Mouse (Mus musculus) fat pad, adult 2 months (tissue): ENCODE measurements around the gene Luzp2.

ENCODE experiments used
- DNase-seq: peaks from one replicate; pipeline ENCODE4 v3.0.0-alpha.2; 2011; ENCODE audit warnings: low read depth, low spot score; ENCODE audit errors: extremely low read depth

Gene Luzp2

GRCm38 (mm10) chr7:54835372-54835851 is at the start of gene Luzp2:
Luzp2 (plus strand) TSS chr7:54835498.
- DNase-seq = no peak

GRCm38 (mm10) chr7:54787456-54787855 is 47.8 kb upstream of the Luzp2 start:
- no peak for DNase-seq

- no peak for DNase-seq
These were observed 16.7 kb upstream of the Luzp2 start for GRCm38 (mm10) chr7:54818606-54819005.

GRCm38 (mm10) chr7:54828751-54829150 is 6.5 kb upstream of the Luzp2 start:
- DNase-seq = no peak

- no peak for DNase-seq
These were observed 634 bp downstream of the Luzp2 start for GRCm38 (mm10) chr7:54835911-54836352.

- DNase-seq = no peak
These were observed 1.1 kb downstream of the Luzp2 start for GRCm38 (mm10) chr7:54836437-54836836.

- no peak for DNase-seq
These were observed 7.6 kb downstream of the Luzp2 start for GRCm38 (mm10) chr7:54842807-54843335.

GRCm38 (mm10) chr7:54845875-54846691 is 10.8 kb downstream of the Luzp2 start:
- DNase-seq = no peak

- no peak for DNase-seq
These were observed 11.4 kb downstream of the Luzp2 start for GRCm38 (mm10) chr7:54846692-54847020.

GRCm38 (mm10) chr7:54852860-54853259 is 17.6 kb downstream of the Luzp2 start:
- DNase-seq = no peak

GRCm38 (mm10) chr7:54861230-54861856 is 26.0 kb downstream of the Luzp2 start:
- no peak for DNase-seq

- no peak for DNase-seq
These were observed 43.8 kb downstream of the Luzp2 start for GRCm38 (mm10) chr7:54878928-54879644.

- no peak for DNase-seq
These were observed 58.7 kb downstream of the Luzp2 start for GRCm38 (mm10) chr7:54893709-54894627.

- DNase-seq = no peak
These were observed 63.3 kb downstream of the Luzp2 start for GRCm38 (mm10) chr7:54898589-54898988.

GRCm38 (mm10) chr7:54909958-54910357 is 74.7 kb downstream of the Luzp2 start:
- no peak for DNase-seq

- no peak for DNase-seq
These were observed 78.7 kb downstream of the Luzp2 start for GRCm38 (mm10) chr7:54914030-54914429.

GRCm38 (mm10) chr7:54921991-54922390 is 86.7 kb downstream of the Luzp2 start:
- DNase-seq = no peak

GRCm38 (mm10) chr7:54956759-54957158 is 121.5 kb downstream of the Luzp2 start:
- no peak for DNase-seq

GRCm38 (mm10) chr7:54962678-54963077 is 127.4 kb downstream of the Luzp2 start:
- no peak for DNase-seq

GRCm38 (mm10) chr7:54977372-54977771 is 142.1 kb downstream of the Luzp2 start:
- DNase-seq = no peak
